10 mouse cellular contexts compared by ENCODE assay signal in the genomic region with DNA sequence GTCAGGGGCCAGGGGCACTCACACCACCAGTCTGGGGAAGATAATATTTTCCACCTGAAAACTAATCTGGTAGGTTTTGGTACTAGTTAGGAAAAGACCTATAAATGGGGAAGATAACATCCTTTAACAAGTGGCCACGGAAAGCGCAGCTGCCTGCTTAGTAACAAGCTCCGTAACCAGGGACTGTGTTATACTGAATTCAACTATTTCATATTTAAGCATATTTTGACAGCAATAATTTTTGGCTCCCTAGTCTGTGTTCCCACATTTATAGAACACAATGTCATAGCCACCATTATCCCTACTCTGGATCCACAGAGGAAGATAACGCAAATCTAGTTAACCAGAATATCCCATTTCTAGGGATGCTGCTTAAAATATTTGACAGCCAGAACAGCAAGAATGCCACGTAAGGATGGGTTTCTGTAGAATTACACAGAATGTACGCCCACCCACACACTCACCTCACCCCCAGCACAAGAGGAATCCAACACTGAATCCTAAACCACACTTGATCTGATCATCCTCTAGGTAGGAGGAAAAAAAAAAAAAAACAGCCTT.
"Had no signal": no experiment of that assay in that cellular context is flagged by ENCODE, and none has a peak within 500 bp of the region (broad histone marks: within the 10 kb centered on the region; RNA-seq: fewer than 3 reads in every experiment).

No protein-coding gene starts in this region.

- DNase-seq: kidney, adult 18-20 months; kidney, adult 9 months; kidney, postnatal 14 days; kidney, postnatal 4 days; liver, embryonic 13.5 days; lung, adult 2 months; lung, postnatal 14 days; lung, postnatal 4 days; spleen, adult 18-20 months; thymus, postnatal 25 days had no signal
